Mouse (Mus musculus) liver, embryonic 15.5 days (tissue): ENCODE data around the gene Pdcd1lg2. TPM values are rescaled to one million over a fixed set of nuclear protein-coding genes. Genes with fewer than 3 reads are reported as not detected.

ENCODE experiments used
- ATAC-seq: fragments of 200-750 bp; cut with Nextera tagmentation; 2 replicates; pipeline ENCODE4 v1.8.0; 2017; ENCODE audit warnings: moderate number of reproducible peaks, mild to moderate bottlenecking, moderate library complexity; ENCODE audit not compliant: insufficient read depth
- H3K27ac ChIP-seq: fragments of 300-500 bp; sonication (generic); replicated peaks from 2 replicates; pipeline ENCODE4 v1.5.1; 2015; ENCODE audit warnings: mild to moderate bottlenecking, inconsistent platforms
- H3K27me3 ChIP-seq: fragments of 300-500 bp; sonication (generic); 2 replicates; pipeline ENCODE4 v1.6.1; 2015; ENCODE audit warnings: mild to moderate bottlenecking, inconsistent platforms
- H3K36me3 ChIP-seq: fragments of 300-500 bp; sonication (generic); replicated peaks from 2 replicates; pipeline ENCODE4 v1.6.1; 2015; ENCODE audit warnings: moderate library complexity, mild to moderate bottlenecking, inconsistent platforms
- H3K4me1 ChIP-seq: fragments of 300-500 bp; sonication (generic); replicated peaks from 2 replicates; pipeline ENCODE4 v1.6.1; 2015; ENCODE audit warnings: inconsistent platforms
- H3K4me2 ChIP-seq: fragments of 300-500 bp; sonication (generic); 2 replicates; pipeline ENCODE4 v1.6.1; 2015; ENCODE audit warnings: moderate library complexity, mild to moderate bottlenecking, inconsistent platforms
- H3K4me3 ChIP-seq: fragments of 300-500 bp; sonication (generic); replicated peaks from 2 replicates; pipeline ENCODE4 v1.5.1; 2015; ENCODE audit warnings: mild to moderate bottlenecking, inconsistent platforms
- H3K9ac ChIP-seq: fragments of 300-500 bp; sonication (generic); 2 replicates; pipeline ENCODE4 v1.6.1; 2015; ENCODE audit warnings: moderate library complexity, mild to moderate bottlenecking, inconsistent platforms
- H3K9me3 ChIP-seq: fragments of 300-500 bp; sonication (generic); replicated peaks from 2 replicates; pipeline ENCODE4 v1.6.1; 2016; ENCODE audit warnings: inconsistent platforms
- WGBS: fragments of 180-500 bp; shearing (Covaris S2); methylation state at CpG from one replicate; pipeline ENCODE4 v1.1.7; 2015; ENCODE audit warnings: mixed read lengths; ENCODE audit not compliant: insufficient replicate concordance; 5-methylcytosine and 5-hydroxymethylcytosine counted together
- polyA plus RNA-seq: library from polyadenylated mRNA; unstranded; fragments of >200 nt; fragmentation: Nextera tagmentation; extraction: Ambion mirVana; gene quantifications from 2 replicates; pipeline ENCODE4 v1.2.1, GENCODE M21; 2015

Gene Pdcd1lg2
- polyA plus RNA-seq, 1 experiment from 2014 or later = not detected

DNA sequence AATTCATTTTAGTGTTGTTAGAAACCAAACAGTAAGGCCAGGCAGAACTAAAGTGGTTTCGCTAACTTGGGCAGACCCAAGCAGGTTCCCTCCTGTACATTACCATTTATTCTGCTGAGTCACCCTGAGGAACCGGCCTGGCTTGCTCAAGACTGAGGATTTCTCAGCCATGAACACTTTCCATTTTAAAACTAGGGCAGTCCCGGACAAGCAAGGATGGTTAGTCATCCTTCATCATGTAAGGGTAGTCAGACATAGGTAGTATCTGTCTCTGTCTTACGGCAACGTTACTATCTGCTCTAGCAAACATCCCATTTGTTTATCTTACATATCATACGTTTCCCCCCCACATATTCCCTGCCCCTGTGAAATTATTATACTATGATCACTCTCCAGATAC lies 25.7 kb upstream of the Pdcd1lg2 start:
- Histone ChIP-seq H3K9me3 (no peaks in the 10 kb centered on the region), H3K4me2 (no peak overlapping the region), H3K27me3 (no peaks in the 10 kb centered on the region), H3K4me1 (0 out of 2 replicates have a peak, but pooled peaks cover 10% of the 10 kb centered on the region), H3K27ac (no peak overlapping the region), H3K36me3 (no peaks in the 10 kb centered on the region), H3K9ac (no peak overlapping the region), H3K4me3 (no peak overlapping the region)
- WGBS = 35% methylated on average over 6 of the region's 6 CpGs
- ATAC-seq = no peak

DNA sequence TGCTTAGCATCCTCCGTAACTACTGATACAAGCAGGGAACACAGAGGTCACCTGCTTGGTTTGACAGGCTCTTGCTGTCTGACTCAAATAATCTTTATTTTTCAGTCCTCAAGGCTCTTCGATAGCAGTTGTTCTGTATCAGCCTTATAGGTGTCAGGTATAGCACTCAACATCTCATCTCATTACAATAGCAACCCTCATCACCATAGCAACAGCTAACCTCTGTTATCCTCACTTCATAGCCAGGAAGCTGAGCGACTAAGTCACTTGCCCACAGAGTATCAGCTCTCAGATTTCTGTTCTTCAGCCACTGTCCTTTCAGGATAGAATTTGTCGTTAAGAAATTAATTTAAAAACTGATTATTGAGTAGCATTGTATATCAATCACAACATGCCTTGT lies 24.9 kb upstream of the Pdcd1lg2 start:
- Histone ChIP-seq H3K9me3 (no peaks in the 10 kb centered on the region), H3K4me1 (0 out of 2 replicates have a peak, but pooled peaks cover 10% of the 10 kb centered on the region), H3K27ac (no peak overlapping the region), H3K9ac (no peak overlapping the region), H3K4me2 (no peak overlapping the region), H3K4me3 (no peak overlapping the region), H3K27me3 (no peaks in the 10 kb centered on the region), H3K36me3 (no peaks in the 10 kb centered on the region)
- 81% methylated on average over 4 of the region's 4 CpGs for WGBS
- ATAC-seq = no peak

DNA sequence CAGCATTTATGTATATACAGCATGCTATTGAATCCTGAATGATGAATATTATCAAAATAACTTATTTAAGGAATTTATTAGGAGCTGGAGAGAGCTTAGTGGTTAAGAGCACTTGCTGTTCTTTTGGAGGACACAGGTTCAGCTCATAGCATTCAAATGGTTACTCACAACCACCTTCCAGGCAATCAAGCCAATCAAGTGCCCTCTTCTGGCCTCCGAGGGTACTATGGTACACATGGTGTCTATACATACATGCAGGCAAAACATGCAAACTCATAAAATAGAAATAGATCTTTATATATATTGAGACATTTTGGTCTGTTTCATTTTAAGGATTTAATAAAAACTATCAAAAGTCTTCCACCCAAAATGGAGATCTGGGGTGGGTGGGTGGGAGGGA lies 21.9 kb upstream of the Pdcd1lg2 start:
- Histone ChIP-seq H3K4me2 (no peak overlapping the region), H3K4me1 (0 out of 2 replicates have a peak, but pooled peaks cover 6% of the 10 kb centered on the region), H3K27ac (no peak overlapping the region), H3K9ac (no peak overlapping the region), H3K27me3 (no peaks in the 10 kb centered on the region), H3K9me3 (no peaks in the 10 kb centered on the region), H3K4me3 (no peak overlapping the region), H3K36me3 (no peaks in the 10 kb centered on the region)
- WGBS = 57% methylated on average over 1 of the region's 1 CpGs
- ATAC-seq = no peak

DNA sequence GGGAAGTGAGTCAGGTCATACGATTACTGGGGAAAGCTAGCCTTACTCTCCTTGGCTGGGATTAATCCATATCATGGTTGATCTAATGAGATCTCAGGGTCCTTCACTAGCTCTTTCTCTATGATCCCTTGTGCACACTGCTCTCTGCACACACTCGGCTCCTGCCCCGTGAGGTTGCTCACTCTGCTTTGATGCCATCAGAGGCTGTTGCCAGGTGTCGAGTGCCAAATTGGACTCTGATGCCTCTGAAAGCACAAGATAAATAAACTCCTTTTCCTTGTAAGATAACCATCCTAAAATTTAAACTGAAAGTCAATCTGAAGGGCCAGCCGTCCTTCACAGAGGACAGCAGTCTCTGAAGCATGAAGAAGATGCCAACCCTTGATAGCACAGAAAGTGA lies 20.2 kb upstream of the Pdcd1lg2 start:
- H3K9ac ChIP-seq = no peak overlapping the region
- H3K4me2 ChIP-seq = no peak overlapping the region
- H3K9me3 ChIP-seq = no peaks in the 10 kb centered on the region
- H3K4me1 ChIP-seq = no peaks in the 10 kb centered on the region
- WGBS = 50% methylated on average over 5 of the region's 5 CpGs
- ATAC-seq = no peak
- H3K4me3 ChIP-seq = no peak overlapping the region
- H3K27ac ChIP-seq = no peak overlapping the region
- H3K36me3 ChIP-seq = no peaks in the 10 kb centered on the region
- no peaks in the 10 kb centered on the region for H3K27me3 ChIP-seq

DNA sequence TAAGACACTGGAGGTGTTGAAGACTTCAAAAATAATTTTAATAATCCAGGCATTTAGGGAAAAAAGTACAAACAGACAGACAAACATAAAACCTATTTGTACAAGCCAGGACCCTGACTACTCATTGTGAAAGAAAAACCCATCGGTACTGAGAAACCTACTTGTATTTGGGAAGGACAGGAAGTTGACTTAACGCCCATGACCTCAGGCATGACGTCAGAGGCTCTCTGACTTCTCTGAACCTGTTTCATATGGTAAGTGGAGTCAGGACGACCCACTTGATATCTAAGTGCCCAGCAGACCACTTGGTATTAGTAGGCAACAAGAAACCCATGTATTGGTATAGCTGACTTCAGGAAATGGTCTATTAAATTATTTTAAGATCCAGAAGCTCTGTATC lies 19.4 kb upstream of the Pdcd1lg2 start:
- Histone ChIP-seq H3K9me3 (no peaks in the 10 kb centered on the region), H3K36me3 (no peaks in the 10 kb centered on the region), H3K27me3 (no peaks in the 10 kb centered on the region), H3K4me1 (0 out of 2 replicates have a peak, but pooled peaks cover 2% of the 10 kb centered on the region), H3K9ac (no peak overlapping the region), H3K4me3 (no peak overlapping the region), H3K27ac (no peak overlapping the region), H3K4me2 (no peak overlapping the region)
- 46% methylated on average over 4 of the region's 4 CpGs for WGBS
- no peak for ATAC-seq

DNA sequence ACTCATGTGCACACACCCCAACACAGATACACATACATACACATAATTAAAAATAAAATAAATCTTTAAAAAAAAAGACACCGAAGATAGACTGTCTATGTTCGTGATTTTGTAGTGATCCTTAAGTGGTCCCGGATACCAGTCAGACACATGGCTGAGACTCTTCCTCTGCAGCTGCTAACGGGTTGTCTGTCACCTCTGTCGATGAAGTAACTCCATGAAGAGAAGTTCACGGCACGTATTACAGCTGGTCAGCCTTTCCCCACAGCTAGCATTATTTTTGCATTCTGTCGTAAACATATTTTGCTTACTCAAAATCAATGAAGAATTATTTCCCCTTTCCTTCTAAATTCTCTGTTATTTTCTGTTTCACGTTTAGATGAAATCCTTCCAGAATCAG lies 17.4 kb upstream of the Pdcd1lg2 start:
- Histone ChIP-seq H3K9me3 (no peaks in the 10 kb centered on the region), H3K36me3 (no peaks in the 10 kb centered on the region), H3K4me1 (0 out of 2 replicates have a peak, but pooled peaks cover 4% of the 10 kb centered on the region), H3K27ac (no peak overlapping the region), H3K4me2 (no peak overlapping the region), H3K27me3 (no peaks in the 10 kb centered on the region), H3K9ac (no peak overlapping the region), H3K4me3 (no peak overlapping the region)
- WGBS = 70% methylated on average over 9 of the region's 9 CpGs
- no peak for ATAC-seq

DNA sequence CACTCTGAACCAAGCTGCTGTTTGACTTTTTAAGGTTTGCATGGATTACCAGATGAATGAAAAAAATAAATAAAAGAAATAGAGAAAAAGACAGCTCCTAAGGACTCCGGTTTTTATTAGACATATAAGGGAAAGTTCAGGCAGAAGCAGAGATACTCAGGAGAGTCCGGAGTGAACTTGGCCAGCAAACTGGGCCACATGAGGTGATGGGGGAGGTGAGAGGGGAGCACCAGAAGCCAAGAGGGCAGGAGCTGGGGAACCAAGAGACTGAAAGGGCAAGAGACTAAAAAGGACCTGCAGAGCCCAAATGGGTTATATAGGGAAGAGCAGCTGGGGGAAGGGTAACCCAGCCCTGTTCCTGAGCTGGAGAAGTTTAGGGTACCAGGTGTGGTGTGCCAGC lies 16.0 kb upstream of the Pdcd1lg2 start:
- H3K9me3 ChIP-seq = no peaks in the 10 kb centered on the region
- H3K4me2 ChIP-seq = no peak overlapping the region
- ATAC-seq = no peak
- H3K4me1 ChIP-seq = 0 out of 2 replicates have a peak, but pooled peaks cover 4% of the 10 kb centered on the region
- H3K9ac ChIP-seq = no peak overlapping the region
- H3K27me3 ChIP-seq = no peaks in the 10 kb centered on the region
- no peak overlapping the region for H3K27ac ChIP-seq
- H3K4me3 ChIP-seq = no peak overlapping the region
- 70% methylated on average over 2 of the region's 2 CpGs for WGBS
- H3K36me3 ChIP-seq = no peaks in the 10 kb centered on the region

DNA sequence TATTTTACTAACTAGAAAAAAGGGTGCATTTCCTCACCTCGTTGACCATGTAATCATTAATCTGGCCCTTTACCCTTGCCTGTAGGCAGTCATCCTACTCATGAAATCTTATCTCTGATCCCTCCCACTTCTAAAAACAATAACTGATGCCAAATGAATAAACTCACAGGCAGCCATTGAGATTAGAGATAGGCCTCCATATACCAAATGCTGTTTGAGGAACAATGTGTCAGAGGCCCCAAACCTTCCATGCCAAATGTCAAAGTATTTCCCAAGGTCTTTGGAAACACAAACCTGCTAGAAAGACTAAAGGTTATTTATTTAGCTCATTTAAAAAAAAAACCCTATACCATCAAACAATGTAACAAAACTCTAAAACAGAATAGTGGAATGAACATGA lies 14.4 kb upstream of the Pdcd1lg2 start:
- no peak for ATAC-seq
- Histone ChIP-seq H3K36me3 (no peaks in the 10 kb centered on the region), H3K9me3 (no peaks in the 10 kb centered on the region), H3K4me3 (no peak overlapping the region), H3K27ac (no peak overlapping the region), H3K9ac (no peak overlapping the region), H3K4me1 (peaks cover 4% of the 10 kb centered on the region; the same call in 1 of the 2 replicates), H3K4me2 (no peak overlapping the region), H3K27me3 (no peaks in the 10 kb centered on the region)
- WGBS = 33% methylated on average over 1 of the region's 1 CpGs

DNA sequence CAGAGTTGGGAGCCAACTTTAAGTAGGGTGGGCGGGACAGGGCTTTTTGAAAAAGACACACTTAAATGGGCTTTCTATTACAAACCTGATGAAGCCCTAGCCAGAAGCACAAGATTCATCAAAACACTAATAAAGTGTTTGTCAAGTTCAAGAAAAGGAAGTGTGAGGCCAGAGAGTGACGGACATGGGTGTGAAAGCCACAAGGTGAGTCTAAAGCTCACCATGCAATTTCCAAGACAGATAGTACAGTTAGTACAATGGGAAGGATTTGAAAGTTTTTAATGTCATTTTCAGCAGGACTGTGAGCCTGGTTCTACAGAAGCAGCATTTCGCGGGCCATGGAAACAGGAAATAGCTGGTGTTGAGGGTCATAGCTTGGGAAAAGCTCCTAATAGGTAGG lies 10.9 kb upstream of the Pdcd1lg2 start:
- Histone ChIP-seq H3K9me3 (no peaks in the 10 kb centered on the region), H3K9ac (no peak overlapping the region), H3K4me3 (no peak overlapping the region), H3K36me3 (no peaks in the 10 kb centered on the region), H3K4me1 (peaks cover 4% of the 10 kb centered on the region; the same call in 1 of the 2 replicates), H3K4me2 (no peak overlapping the region), H3K27me3 (no peaks in the 10 kb centered on the region), H3K27ac (no peak overlapping the region)
- 41% methylated on average over 4 of the region's 4 CpGs for WGBS
- no peak for ATAC-seq

DNA sequence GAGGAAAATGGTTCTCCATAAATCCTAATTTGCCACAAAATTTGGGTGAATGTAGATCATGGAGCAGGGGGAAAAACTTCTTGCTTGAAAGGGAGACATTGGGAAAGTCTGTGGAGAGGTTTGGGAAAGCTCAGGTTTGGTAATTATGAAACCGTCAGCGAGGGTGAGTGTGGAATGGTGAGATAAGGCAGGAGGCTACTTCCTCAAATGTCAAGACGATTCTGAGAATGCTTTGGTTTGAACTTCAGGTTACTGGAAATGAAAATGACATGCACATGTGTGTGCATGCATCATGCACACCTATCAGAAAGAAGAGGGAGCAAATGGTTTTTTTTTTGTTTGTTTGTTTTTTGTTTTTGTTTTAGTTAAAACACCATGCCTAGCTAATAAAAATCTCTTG lies 10.3 kb upstream of the Pdcd1lg2 start:
- WGBS = 15% methylated on average over 3 of the region's 3 CpGs
- no peak overlapping the region for H3K4me2 ChIP-seq
- no peak overlapping the region for H3K4me3 ChIP-seq
- peaks cover 4% of the 10 kb centered on the region; the same call in 1 of the 2 replicates for H3K4me1 ChIP-seq
- H3K9ac ChIP-seq = no peak overlapping the region
- no peaks in the 10 kb centered on the region for H3K27me3 ChIP-seq
- no peak overlapping the region for H3K27ac ChIP-seq
- H3K9me3 ChIP-seq = no peaks in the 10 kb centered on the region
- no peaks in the 10 kb centered on the region for H3K36me3 ChIP-seq
- no peak for ATAC-seq

DNA sequence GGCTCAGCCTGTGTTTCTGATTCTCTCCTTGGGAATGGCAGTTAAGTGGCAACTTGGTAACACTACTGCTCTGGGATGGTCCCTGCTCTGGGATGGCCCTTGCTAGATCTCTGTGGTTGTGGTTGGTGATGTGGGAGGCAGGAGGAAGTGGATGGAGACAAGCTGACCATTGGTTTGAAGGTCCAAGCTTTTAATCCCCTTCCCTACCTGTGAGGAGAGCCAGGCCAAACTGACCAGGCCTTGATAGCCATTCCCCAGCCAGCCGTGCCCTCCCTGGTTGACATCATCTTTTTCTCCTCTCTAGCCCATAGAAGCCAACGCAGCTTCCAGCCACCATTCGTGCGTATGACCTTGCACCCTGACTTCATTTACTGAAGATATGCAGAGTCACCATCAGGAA lies 8.1 kb upstream of the Pdcd1lg2 start:
- H3K4me2 ChIP-seq = no peak overlapping the region
- WGBS = 70% methylated on average over 4 of the region's 4 CpGs

DNA sequence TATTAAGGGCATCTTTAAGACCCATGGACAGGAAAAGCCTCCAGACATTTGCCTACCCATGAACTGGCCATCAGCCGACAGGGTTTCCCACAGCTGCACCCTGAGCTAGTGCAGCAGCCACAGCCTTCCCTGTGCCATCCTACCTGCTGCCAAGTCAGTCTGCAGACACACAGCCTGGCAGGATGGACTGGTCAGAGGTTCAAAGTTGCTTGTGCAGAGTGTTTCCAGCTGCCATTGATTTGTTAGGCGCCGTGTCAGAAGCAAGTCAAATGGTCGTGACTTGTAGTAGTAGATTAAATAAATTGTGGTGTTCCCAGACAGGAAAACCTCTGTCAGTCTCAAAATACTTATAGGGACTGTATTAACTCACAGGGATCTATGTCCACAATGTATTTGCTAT lies 7.5 kb upstream of the Pdcd1lg2 start:
- no peak for ATAC-seq
- H3K4me2 ChIP-seq = no peak overlapping the region

More for the DNA sequence above, 8.1 kb upstream of the Pdcd1lg2 start:
- Histone ChIP-seq H3K9me3 (no peaks in the 10 kb centered on the region), H3K27ac (no peak overlapping the region), H3K4me1 (no peaks in the 10 kb centered on the region; the same call in 1 of the 2 replicates), H3K9ac (no peak overlapping the region), H3K4me3 (no peak overlapping the region), H3K27me3 (no peaks in the 10 kb centered on the region), H3K36me3 (no peaks in the 10 kb centered on the region)
- ATAC-seq = no peak

More for the DNA sequence above, 7.5 kb upstream of the Pdcd1lg2 start:
- no peaks in the 10 kb centered on the region for H3K9me3 ChIP-seq
- 58% methylated on average over 4 of the region's 4 CpGs for WGBS
- no peaks in the 10 kb centered on the region for H3K27me3 ChIP-seq
- no peak overlapping the region for H3K9ac ChIP-seq
- no peaks in the 10 kb centered on the region for H3K36me3 ChIP-seq
- no peak overlapping the region for H3K4me3 ChIP-seq
- H3K27ac ChIP-seq = no peak overlapping the region
- H3K4me1 ChIP-seq = no peaks in the 10 kb centered on the region; the same call in 1 of the 2 replicates
